Mouse (Mus musculus) gonadal fat pad, adult 2 months (tissue): Measurements from ENCODE around the gene Zfr. TPM values are rescaled to one million over a fixed set of nuclear protein-coding genes. Genes with fewer than 3 reads are reported as not detected.
"Not testable (repeated sequence)": the region's sequence is repeated elsewhere in the genome, so short reads cannot be mapped to it uniquely, and the experiment has no call there.

ENCODE experiments used
- DNase-seq: peaks from one replicate; pipeline ENCODE4 v3.0.0-alpha.2; 2012; ENCODE audit warnings: low read depth
- polyA plus RNA-seq: library from polyadenylated mRNA; depleted of rRNA; stranded (reverse); fragments of >200 nt; gene quantifications from 2 replicates; pipeline ENCODE4 v1.2.3, GENCODE M21; 2012

Zfr gene
- polyA plus RNA-seq, 1 experiment = 124 TPM

- no peak for DNase-seq
Measured at GRCm38 (mm10) chr15:12194817-12195735, 77.4 kb downstream of the Zfr start.

GRCm38 (mm10) chr15:12195966-12196365 is 78.3 kb downstream of the Zfr start:
- no peak for DNase-seq

- DNase-seq = no peak
Measured at GRCm38 (mm10) chr15:12196410-12197191, 79.0 kb downstream of the Zfr start.

- no peak for DNase-seq
Measured at GRCm38 (mm10) chr15:12197361-12197760, 79.7 kb downstream of the Zfr start.

GRCm38 (mm10) chr15:12200021-12200420 is 82.4 kb downstream of the Zfr start:
- DNase-seq = no peak

GRCm38 (mm10) chr15:12201856-12202255 is 84.2 kb downstream of the Zfr start:
- no peak for DNase-seq

GRCm38 (mm10) chr15:12202456-12202855 is 84.8 kb downstream of the Zfr start:
- DNase-seq = no peak

- DNase-seq = not testable (repeated sequence)
Measured at GRCm38 (mm10) chr15:12203008-12203407, 85.4 kb downstream of the Zfr start.

GRCm38 (mm10) chr15:12203512-12204318 is 86.1 kb downstream of the Zfr start:
- DNase-seq = no peak

- peak; percentile 75 for DNase-seq
Measured at GRCm38 (mm10) chr15:12204319-12205159, 86.9 kb downstream of the Zfr start, which contains the start of gene Mtmr12. Gene Mtmr12, plus strand, starts transcription at chr15:12205028.

GRCm38 (mm10) chr15:12205160-12205901 is 87.7 kb downstream of the Zfr start:
- no peak for DNase-seq

GRCm38 (mm10) chr15:12205902-12206645 is 88.4 kb downstream of the Zfr start:
- no peak for DNase-seq

GRCm38 (mm10) chr15:12206646-12207222 is 89.1 kb downstream of the Zfr start:
- DNase-seq = no peak

- DNase-seq = no peak
Measured at GRCm38 (mm10) chr15:12207556-12208090, 90.0 kb downstream of the Zfr start.

- DNase-seq = no peak
Measured at GRCm38 (mm10) chr15:12211577-12211976, 93.9 kb downstream of the Zfr start.

- DNase-seq = no peak
Measured at GRCm38 (mm10) chr15:12212266-12212665, 94.6 kb downstream of the Zfr start.

- DNase-seq = no peak
Measured at GRCm38 (mm10) chr15:12214531-12215414, 97.1 kb downstream of the Zfr start.

- no peak for DNase-seq
Measured at GRCm38 (mm10) chr15:12215415-12215718, 97.7 kb downstream of the Zfr start.
